Mouse (Mus musculus): ENCODE results near the gene Gm36176.

The Gm36176 gene

GRCm38 (mm10) chr10:77880305-77880704, 33.7 kb downstream of the Gm36176 start:
- DNase-seq (ENCODE audit: extremely low spot score) = no peak

- no peak for DNase-seq (ENCODE audit: extremely low spot score)
Observed at GRCm38 (mm10) chr10:77882553-77882952, 36.0 kb downstream of the Gm36176 start.

GRCm38 (mm10) chr10:77886007-77886747, 39.6 kb downstream of the Gm36176 start:
- no peak for DNase-seq (ENCODE audit: extremely low spot score)

GRCm38 (mm10) chr10:77890987-77891565, 44.5 kb downstream of the Gm36176 start:
- no peak for DNase-seq (ENCODE audit: extremely low spot score)

GRCm38 (mm10) chr10:77895562-77895961, 49.0 kb downstream of the Gm36176 start:
- no peak for DNase-seq (ENCODE audit: extremely low spot score)

All from embryo, embryonic 9.5 days (tissue).